Mouse (Mus musculus) adrenal gland, adult 18-20 months (tissue): Measurements from ENCODE around the gene Haspin. TPM values are rescaled to one million over a fixed set of nuclear protein-coding genes. Genes with fewer than 3 reads are reported as not detected.

Experiments used
- DNase-seq, 2 experiments: peaks; one replicate each; pipeline ENCODE4 v3.0.0; 2021 to 2022; ENCODE audit warnings: low spot score in 2 of 2
- long read RNA-seq, 2 experiments: library from polyadenylated mRNA; stranded (forward); transcript quantifications; one replicate each; pipeline ENCODE4 v2.0.0; 2021
- total RNA-seq, 2 experiments: library from RNA; stranded (reverse); gene quantifications; 1 replicate in 1 of 2; 2 replicates in 1 of 2; pipeline ENCODE4 v1.2.3; 2021

The Haspin gene
- total RNA-seq = under 1 TPM; 0.13 to 0.46 TPM
- long read RNA-seq, experiment 1 = 0 reads
- long read RNA-seq, experiment 2, partial matches to known transcripts = 0 of 2 reads
- long read RNA-seq, experiment 2, other reads (novel, unspliced or antisense) = 0 of 2 reads

- peak; percentile 90 to 93 for DNase-seq
Observed at GRCm38 (mm10) chr11:73137591-73138501, at the start of gene Haspin. Gene Haspin, minus strand, starts transcription at chr11:73138294.

DNA sequence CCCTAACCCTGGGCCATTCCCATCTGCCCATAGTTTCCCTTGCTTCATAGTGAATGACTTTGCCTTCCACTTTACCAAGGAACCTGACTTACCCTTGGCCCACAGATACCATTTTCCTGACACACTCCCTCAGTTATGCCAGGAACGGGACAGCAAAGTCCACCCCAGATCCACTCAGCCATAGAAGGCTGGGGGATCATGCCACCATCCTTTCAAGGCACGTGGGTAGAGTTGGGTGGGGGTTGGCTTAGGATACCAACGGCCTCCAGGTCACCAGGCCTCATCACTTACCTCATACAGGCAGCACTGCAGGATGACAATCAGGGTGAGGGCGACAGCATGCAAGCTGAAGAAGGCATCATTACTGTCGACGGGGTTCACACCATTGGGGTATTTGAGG, 49.1 kb upstream of the Haspin start:
- DNase-seq = no peak

DNA sequence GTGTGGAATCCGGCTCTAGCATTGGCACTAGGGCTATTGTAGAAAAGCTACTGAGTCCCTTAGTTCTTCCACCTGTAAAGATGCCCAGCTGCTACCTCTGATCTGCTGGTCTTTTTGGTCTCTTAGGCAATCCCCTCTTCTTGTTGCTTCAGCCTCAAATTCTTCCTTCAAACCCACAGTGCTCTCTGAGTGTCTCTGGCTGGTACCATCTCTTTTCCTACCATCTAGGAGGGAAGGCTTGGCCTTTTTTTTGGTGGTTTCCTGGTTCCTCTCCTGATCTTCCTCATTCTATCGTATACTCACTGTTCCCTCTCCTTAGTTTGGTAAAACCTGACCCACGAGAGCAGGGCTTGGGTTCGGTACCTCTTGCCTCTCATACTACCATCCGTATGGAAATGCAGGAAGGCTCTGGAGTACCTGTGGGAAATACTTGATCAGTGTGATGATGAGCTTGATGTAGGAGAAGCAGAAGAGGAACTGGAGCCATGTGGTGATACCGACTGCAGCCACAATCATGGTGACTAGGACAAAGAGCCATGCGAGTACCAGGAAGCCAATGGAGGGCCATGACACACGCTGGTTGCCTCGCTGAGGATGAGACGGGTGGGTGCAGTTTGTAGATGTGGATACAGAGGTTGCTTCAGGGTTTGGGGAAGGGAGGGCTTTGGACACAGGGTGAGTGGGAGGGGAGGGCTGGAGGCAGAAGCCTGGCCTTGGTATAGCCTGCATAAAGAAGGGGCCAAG, 48.0 kb upstream of the Haspin start:
- no peak for DNase-seq

GRCm38 (mm10) chr11:73177895-73178294, 39.8 kb upstream of the Haspin start:
- peak in 1 of 2 experiments; percentile 20 for DNase-seq

- DNase-seq = peak; percentile 73 to 77
Observed at GRCm38 (mm10) chr11:73177509-73177875, 39.4 kb upstream of the Haspin start.

DNA sequence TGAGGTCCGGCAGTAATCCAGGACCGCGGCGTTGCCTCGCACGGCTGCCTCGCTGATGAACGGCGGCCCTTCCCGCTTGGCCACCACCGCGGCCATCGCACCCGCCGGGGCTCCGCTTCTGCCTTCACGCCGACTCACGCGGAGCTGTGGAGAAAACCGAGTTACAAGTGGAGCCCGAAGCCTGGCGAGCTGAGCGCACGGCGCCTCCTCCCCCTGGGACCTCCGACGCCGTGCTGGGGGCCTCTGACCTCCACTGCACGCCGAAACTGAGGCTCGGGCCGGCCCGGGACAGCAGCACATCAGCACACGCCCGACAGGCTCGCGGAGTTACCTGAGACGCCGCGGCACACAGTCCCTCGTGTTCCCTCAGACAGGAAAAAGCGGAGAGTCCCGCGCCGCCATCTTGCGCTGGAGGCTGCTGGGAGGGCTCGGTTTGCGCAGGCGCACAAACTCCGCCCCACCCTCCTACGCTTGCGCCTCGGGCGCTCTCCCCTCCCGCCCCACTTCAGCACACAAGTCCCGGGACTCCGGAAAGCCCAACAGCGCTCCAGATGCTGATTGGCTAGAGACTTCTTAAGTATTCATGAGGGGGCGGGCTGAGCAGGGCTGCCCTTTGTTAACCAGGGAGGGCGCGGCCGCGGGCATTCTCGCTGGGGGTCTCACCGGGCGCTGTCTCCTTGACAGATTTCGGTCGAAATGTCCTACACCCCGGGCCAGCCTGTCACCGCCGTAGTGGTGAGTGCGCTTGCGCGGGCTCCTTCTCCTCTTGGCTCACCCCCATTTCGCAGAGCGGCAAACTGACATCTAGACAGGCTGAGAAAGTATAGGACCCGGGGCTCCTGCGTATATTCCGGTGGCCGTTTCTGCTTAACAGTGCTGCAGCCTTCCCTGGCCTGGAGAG, 38.8 kb upstream of the Haspin start, which contains the start of the genes Emc6 and Tax1bp3:
Emc6 (minus strand) TSS at position 430 of the 901 bp plus-strand sequence.
Tax1bp3 (plus strand) TSS at position 476 of the 901 bp plus-strand sequence.
- DNase-seq = peak; percentile 95 to 97

GRCm38 (mm10) chr11:73176186-73176585, 38.1 kb upstream of the Haspin start:
- DNase-seq = no peak

DNA sequence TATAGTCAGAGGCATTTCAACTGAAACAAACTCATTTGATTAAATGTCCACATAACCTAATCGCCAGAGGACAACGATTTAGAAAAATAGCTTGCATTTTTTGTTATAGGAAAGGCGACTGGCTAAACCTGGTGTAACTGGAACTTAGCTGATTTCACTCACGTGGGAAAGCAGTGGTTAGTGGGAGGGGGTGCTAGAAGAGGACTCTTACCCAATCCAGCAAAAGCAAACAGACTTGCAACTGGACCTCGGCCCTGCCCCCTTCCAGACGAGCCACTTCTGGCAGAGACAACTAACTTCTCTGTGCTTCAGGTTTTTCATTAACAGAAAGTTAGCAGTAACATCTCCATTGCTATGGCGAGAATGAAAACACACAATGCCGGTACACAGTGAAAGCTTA, 37.5 kb upstream of the Haspin start:
- no peak for DNase-seq

GRCm38 (mm10) chr11:73172186-73172585, 34.1 kb upstream of the Haspin start:
- DNase-seq = no peak

DNA sequence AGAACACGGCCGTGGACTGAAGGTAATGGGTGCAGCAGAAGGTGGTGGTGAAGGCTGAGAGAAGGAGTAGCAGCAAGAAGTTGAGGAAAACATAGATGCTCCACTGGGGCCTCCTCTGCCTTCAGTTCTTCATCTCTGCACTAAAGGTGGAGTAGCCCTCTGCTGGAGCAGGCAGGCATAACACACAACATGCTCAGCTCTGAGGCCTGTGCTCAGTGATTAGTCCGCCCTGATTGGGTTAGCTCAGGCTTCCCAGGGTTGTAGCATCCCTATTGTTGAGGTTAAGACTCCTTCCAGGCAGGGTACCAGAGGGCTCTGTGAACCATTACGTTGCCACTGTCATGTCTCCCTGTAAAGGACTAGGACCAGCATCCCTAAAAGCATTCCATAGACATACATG, 31.1 kb upstream of the Haspin start:
- DNase-seq = peak; percentile 31 to 51

- no peak for DNase-seq
Observed at GRCm38 (mm10) chr11:73168576-73168975, 30.5 kb upstream of the Haspin start.

GRCm38 (mm10) chr11:73168071-73168470, 30.0 kb upstream of the Haspin start:
- DNase-seq = no peak

DNA sequence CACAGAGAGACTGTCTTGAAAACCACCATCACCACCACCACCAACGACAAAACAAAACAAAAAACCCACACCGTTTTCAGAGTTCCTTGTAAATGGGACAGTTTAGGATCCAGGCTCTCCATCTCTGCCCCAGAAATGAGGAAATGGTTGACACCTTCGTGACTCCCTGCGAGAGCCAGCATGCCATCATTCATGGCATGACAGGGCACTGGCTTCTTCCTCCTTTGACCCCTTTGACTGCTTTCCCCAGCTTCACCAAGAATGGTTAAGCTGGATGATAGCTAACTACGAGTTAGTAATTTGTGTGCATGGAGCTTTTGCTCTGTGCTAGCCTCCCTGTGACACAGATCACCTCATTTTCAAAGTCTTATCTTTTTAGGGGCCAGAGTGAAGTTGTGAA, 24.2 kb upstream of the Haspin start:
- DNase-seq = no peak

GRCm38 (mm10) chr11:73161616-73162015, 23.5 kb upstream of the Haspin start:
- no peak for DNase-seq

GRCm38 (mm10) chr11:73160811-73161200, 22.7 kb upstream of the Haspin start:
- DNase-seq = no peak

- DNase-seq = peak; percentile 21 to 52
Observed at GRCm38 (mm10) chr11:73159957-73160810, 22.1 kb upstream of the Haspin start, which contains the start of gene P2rx5. Gene P2rx5, plus strand, starts transcription at chr11:73160421.

- DNase-seq = no peak
Observed at GRCm38 (mm10) chr11:73155071-73155470, 17.0 kb upstream of the Haspin start.

DNA sequence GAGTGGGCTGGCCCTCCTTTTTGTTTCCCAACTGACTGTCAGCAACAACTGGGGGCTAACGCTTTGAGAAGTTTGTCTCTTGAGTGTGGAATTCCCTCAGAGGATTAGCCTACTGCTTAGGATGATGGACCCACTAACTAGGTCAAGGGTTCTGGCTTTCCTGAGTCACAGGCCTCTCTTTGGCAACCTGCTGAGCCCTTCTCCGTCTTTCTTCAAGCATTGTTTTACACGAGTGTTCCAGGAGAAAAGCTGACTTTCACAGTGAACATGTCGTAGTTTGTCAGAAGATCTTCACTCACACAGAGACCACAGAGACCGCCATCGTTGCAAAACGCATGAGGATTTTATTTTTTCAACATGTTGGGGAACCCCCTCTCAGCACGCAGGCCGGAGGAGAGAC, 10.1 kb upstream of the Haspin start:
- no peak for DNase-seq

GRCm38 (mm10) chr11:73146975-73147365, 8.9 kb upstream of the Haspin start:
- no peak for DNase-seq
